Mouse (Mus musculus) hindbrain, embryonic 11.5 days (tissue): ENCODE results near the gene Cfap57. TPM values are rescaled to one million over a fixed set of nuclear protein-coding genes. Genes with fewer than 3 reads are reported as not detected.
A peak's percentile ranks its signal among the peaks of the same experiment; 100 is the strongest.

ENCODE experiments used
- ATAC-seq: fragments of 200-750 bp; cut with Nextera tagmentation; 2 replicates; pipeline ENCODE4 v1.8.0; 2017; ENCODE audit warnings: mild to moderate bottlenecking, moderate TSS enrichment, moderate library complexity; ENCODE audit not compliant: low FRiP score
- DNase-seq: peaks from one replicate; pipeline ENCODE4 v3.0.0-alpha.2; 2015; ENCODE audit warnings: low spot score
- H3K27ac ChIP-seq: fragments of 300-500 bp; sonication (generic); 2 replicates; pipeline ENCODE4 v1.5.1; 2014; ENCODE audit warnings: mild to moderate bottlenecking, low read depth, low read length
- H3K27me3 ChIP-seq: fragments of 300-500 bp; sonication (generic); 2 replicates; pipeline ENCODE4 v1.6.1; 2014; ENCODE audit warnings: mild to moderate bottlenecking, low read length, moderate library complexity, mixed read lengths; ENCODE audit not compliant: control insufficient read depth, insufficient read depth
- H3K36me3 ChIP-seq: fragments of 300-500 bp; sonication (generic); 2 replicates; pipeline ENCODE4 v1.6.1; 2014; ENCODE audit warnings: mild to moderate bottlenecking, low read length, moderate library complexity, mixed read lengths; ENCODE audit not compliant: control insufficient read depth, insufficient read depth
- H3K4me1 ChIP-seq: fragments of 300-500 bp; sonication (generic); replicated peaks from 2 replicates; pipeline ENCODE4 v1.6.1; 2014; ENCODE audit warnings: low read length, mixed read lengths; ENCODE audit not compliant: control insufficient read depth, insufficient read depth
- H3K4me2 ChIP-seq: fragments of 300-500 bp; sonication (generic); replicated peaks from 2 replicates; pipeline ENCODE4 v1.6.1; 2014; ENCODE audit warnings: mild to moderate bottlenecking, low read depth, low read length
- H3K4me3 ChIP-seq: fragments of 300-500 bp; sonication (generic); 2 replicates; pipeline ENCODE4 v1.5.1; 2014; ENCODE audit warnings: low read depth, low read length
- H3K9ac ChIP-seq: fragments of 300-500 bp; sonication (generic); 2 replicates; pipeline ENCODE4 v1.6.1; 2014; ENCODE audit warnings: low read depth, low read length
- H3K9me3 ChIP-seq: fragments of 300-500 bp; sonication (generic); 2 replicates; pipeline ENCODE4 v1.6.1; 2016; ENCODE audit warnings: low read length; ENCODE audit not compliant: control insufficient read depth
- WGBS: fragments of 180-500 bp; shearing (Covaris S2); extraction: QIAGEN DNeasy Blood & Tissue Kit; methylation state at CpG from one replicate; pipeline ENCODE4 v1.1.7; 2014; 5-methylcytosine and 5-hydroxymethylcytosine counted together
- polyA plus RNA-seq: library from polyadenylated mRNA; unstranded; fragments of >200 nt; fragmentation: Nextera tagmentation; extraction: Ambion mirVana; gene quantifications from 2 replicates; pipeline ENCODE4 v1.2.1, GENCODE M21; 2014

The Cfap57 gene
- polyA plus RNA-seq, result 1.5 and 2.0 TPM in 2 replicates

GRCm38 (mm10) chr4:118620279-118620966, at the start of gene Cfap57, which contains the start of gene Ebna1bp2:
Cfap57 (minus strand) TSS chr4:118620777.
Ebna1bp2 (plus strand) TSS chr4:118620799.
- H3K9me3 ChIP-seq, result no peaks in the 10 kb centered on the region
- no peaks in the 10 kb centered on the region for H3K4me1 ChIP-seq
- under 1% methylated on average over 32 of the region's 41 CpGs for WGBS
- no peaks in the 10 kb centered on the region for H3K27me3 ChIP-seq
- ATAC-seq (peak; percentile 95), DNase-seq (peak; percentile 96)
- peak within 1 kb of the TSS; percentile 86 for H3K4me3 ChIP-seq
- peak within 1 kb of the TSS; percentile 93 for H3K4me2 ChIP-seq
- H3K36me3 ChIP-seq, result peaks cover 9% of the 10 kb centered on the region; the same call in 1 of the 2 replicates
- H3K27ac ChIP-seq, result no peak within 1 kb of the TSS
- peak within 1 kb of the TSS; percentile 67 for H3K9ac ChIP-seq

GRCm38 (mm10) chr4:118658652-118659051, 38.1 kb upstream of the Cfap57 start, which contains the start of gene Olfr62:
Olfr62 (plus strand) TSS chr4:118658952.
- no peak for DNase-seq
- no peaks in the 10 kb centered on the region for H3K9me3 ChIP-seq
- H3K4me3 ChIP-seq, result no peak within 1 kb of the TSS
- H3K4me2 ChIP-seq, result no peak within 1 kb of the TSS
- ATAC-seq, result no peak
- H3K9ac ChIP-seq, result no peak within 1 kb of the TSS
- H3K27ac ChIP-seq, result no peak within 1 kb of the TSS
- H3K27me3 ChIP-seq, result no peaks in the 10 kb centered on the region
- H3K36me3 ChIP-seq, result no peaks in the 10 kb centered on the region
- no peaks in the 10 kb centered on the region for H3K4me1 ChIP-seq

- H3K4me2 ChIP-seq, result no peak overlapping the region
- H3K27ac ChIP-seq, result no peak overlapping the region
- H3K9me3 ChIP-seq, result no peaks in the 10 kb centered on the region
- ATAC-seq, result no peak
- peak; percentile 84 for DNase-seq
- no peaks in the 10 kb centered on the region for H3K27me3 ChIP-seq
- H3K4me1 ChIP-seq, result no peaks in the 10 kb centered on the region
- H3K36me3 ChIP-seq, result no peaks in the 10 kb centered on the region
- WGBS, result 14% methylated on average over 2 of the region's 2 CpGs
- no peak overlapping the region for H3K9ac ChIP-seq
- no peak overlapping the region for H3K4me3 ChIP-seq
These were observed 24.7 kb upstream of the Cfap57 start for GRCm38 (mm10) chr4:118645234-118645633.

- Histone ChIP-seq H3K4me3 (no peak overlapping the region), H3K4me1 (no peaks in the 10 kb centered on the region), H3K27ac (no peak overlapping the region), H3K4me2 (no peak overlapping the region), H3K9me3 (no peaks in the 10 kb centered on the region), H3K27me3 (no peaks in the 10 kb centered on the region), H3K9ac (no peak overlapping the region), H3K36me3 (no peaks in the 10 kb centered on the region)
- WGBS, result 62% methylated on average over 20 of the region's 20 CpGs
- no peak for DNase-seq
- no peak for ATAC-seq
These were observed 22.0 kb upstream of the Cfap57 start for GRCm38 (mm10) chr4:118642346-118643190.

GRCm38 (mm10) chr4:118630261-118630660, 9.7 kb upstream of the Cfap57 start:
- ATAC-seq, result no peak
- H3K4me3 ChIP-seq, result no peak overlapping the region
- no peaks in the 10 kb centered on the region for H3K27me3 ChIP-seq
- H3K4me1 ChIP-seq, result no peaks in the 10 kb centered on the region
- no peak overlapping the region for H3K9ac ChIP-seq
- no peak overlapping the region for H3K4me2 ChIP-seq
- no peak for DNase-seq
- no peak overlapping the region for H3K27ac ChIP-seq
- H3K36me3 ChIP-seq, result 0 out of 2 replicates have a peak, but pooled peaks cover 5% of the 10 kb centered on the region
- H3K9me3 ChIP-seq, result no peaks in the 10 kb centered on the region
- whole genome bisulfite sequencing, result 88% methylated on average over 5 of the region's 5 CpGs

GRCm38 (mm10) chr4:118621781-118622180, 1.2 kb upstream of the Cfap57 start:
- no peak overlapping the region for H3K27ac ChIP-seq
- no peak overlapping the region; the same call in 1 of the 2 replicates for H3K9ac ChIP-seq
- peak overlapping the region; percentile 86 for H3K4me3 ChIP-seq
- H3K27me3 ChIP-seq, result no peaks in the 10 kb centered on the region
- no peak for ATAC-seq
- H3K9me3 ChIP-seq, result no peaks in the 10 kb centered on the region
- no peak for DNase-seq
- peaks cover 9% of the 10 kb centered on the region; the same call in 1 of the 2 replicates for H3K36me3 ChIP-seq
- 87% methylated on average over 9 of the region's 9 CpGs for WGBS
- peak overlapping the region; percentile 93 for H3K4me2 ChIP-seq
- no peaks in the 10 kb centered on the region for H3K4me1 ChIP-seq

- Histone ChIP-seq H3K9ac (peak overlapping the region; percentile 67), H3K27ac (no peak overlapping the region), H3K4me1 (no peaks in the 10 kb centered on the region), H3K4me3 (peak overlapping the region; percentile 86), H3K4me2 (peak overlapping the region; percentile 93), H3K9me3 (no peaks in the 10 kb centered on the region), H3K36me3 (peaks cover 9% of the 10 kb centered on the region; the same call in 1 of the 2 replicates), H3K27me3 (no peaks in the 10 kb centered on the region)
- DNase-seq, result no peak
- ATAC-seq, result no peak; the same call in 1 of the 2 replicates
- WGBS, result under 1% methylated on average over 23 of the region's 23 CpGs
These were observed 367 bp upstream of the Cfap57 start for GRCm38 (mm10) chr4:118620967-118621320.

GRCm38 (mm10) chr4:118615412-118615811, 5.2 kb downstream of the Cfap57 start:
- 88% methylated on average over 11 of the region's 11 CpGs for WGBS
- H3K4me1 ChIP-seq, result no peaks in the 10 kb centered on the region
- DNase-seq, result no peak

More at GRCm38 (mm10) chr4:118615412-118615811, 5.2 kb downstream of the Cfap57 start:
- Histone ChIP-seq H3K4me3 (no peak overlapping the region), H3K27ac (no peak overlapping the region), H3K9me3 (no peaks in the 10 kb centered on the region), H3K4me2 (no peak overlapping the region), H3K36me3 (no peaks in the 10 kb centered on the region), H3K9ac (no peak overlapping the region), H3K27me3 (no peaks in the 10 kb centered on the region)
- ATAC-seq, result no peak
